Mouse (Mus musculus): ENCODE results near the gene Bnipl.

DNA sequence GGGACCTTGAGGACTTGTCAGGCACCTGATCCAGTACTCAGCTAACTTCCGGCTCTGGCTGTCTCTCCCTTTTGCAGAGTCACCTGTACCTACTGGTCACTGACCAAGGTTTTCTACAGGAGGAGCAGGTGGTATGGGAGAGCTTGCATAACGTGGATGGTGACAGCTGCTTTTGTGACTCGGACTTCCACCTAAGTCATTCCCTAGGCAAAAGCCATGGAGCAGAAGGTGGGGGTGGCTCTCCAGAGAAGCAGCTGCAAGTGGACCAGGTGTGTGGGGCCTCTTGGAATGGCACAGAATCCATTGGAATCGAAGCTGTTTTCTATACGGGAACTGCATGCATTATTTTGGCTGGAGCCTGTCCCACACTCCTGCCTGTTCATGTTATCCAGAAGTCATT lies 43.7 kb upstream of the Bnipl start:
- TF ChIP-seq CTCF (IDR thresholded peaks at IDR 0.05; ENCODE audit: borderline replicate concordance, extremely low read depth, insufficient read depth, insufficient read length) (no peak), POLR2A (IDR thresholded peaks at IDR 0.05; ENCODE audit: borderline replicate concordance, extremely low read depth, insufficient read depth, insufficient read length, poor library complexity, severe bottlenecking) (no peak)

Data from brain, embryonic 14.5 days (tissue).